Mouse (Mus musculus): ENCODE data around the gene Mfap2.

Mfap2 gene

DNA sequence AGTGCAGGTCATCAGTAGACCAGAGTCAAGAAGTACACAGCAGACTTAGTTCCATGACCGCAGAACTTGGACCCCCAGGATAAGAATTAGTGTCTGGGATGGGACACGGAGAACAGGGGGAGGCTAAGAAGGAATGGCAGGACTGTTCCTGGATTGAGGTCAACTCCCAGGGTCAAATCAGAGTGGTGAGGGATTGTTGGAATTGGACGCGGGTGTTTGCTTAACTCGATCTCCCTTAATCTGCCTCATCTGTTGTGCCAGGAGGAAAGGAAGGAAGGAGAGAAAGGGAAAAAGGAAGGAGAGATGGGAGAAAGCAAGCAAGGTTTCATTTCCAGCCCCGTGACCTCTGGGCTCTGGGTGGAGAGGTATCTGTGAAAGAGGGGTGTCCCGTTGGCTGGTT lies at the start of gene Mfap2:
Mfap2 (plus strand) TSS at position 301 of the 400 bp plus-strand sequence.
- no peak for DNase-seq (ENCODE audit: low spot score)

DNA sequence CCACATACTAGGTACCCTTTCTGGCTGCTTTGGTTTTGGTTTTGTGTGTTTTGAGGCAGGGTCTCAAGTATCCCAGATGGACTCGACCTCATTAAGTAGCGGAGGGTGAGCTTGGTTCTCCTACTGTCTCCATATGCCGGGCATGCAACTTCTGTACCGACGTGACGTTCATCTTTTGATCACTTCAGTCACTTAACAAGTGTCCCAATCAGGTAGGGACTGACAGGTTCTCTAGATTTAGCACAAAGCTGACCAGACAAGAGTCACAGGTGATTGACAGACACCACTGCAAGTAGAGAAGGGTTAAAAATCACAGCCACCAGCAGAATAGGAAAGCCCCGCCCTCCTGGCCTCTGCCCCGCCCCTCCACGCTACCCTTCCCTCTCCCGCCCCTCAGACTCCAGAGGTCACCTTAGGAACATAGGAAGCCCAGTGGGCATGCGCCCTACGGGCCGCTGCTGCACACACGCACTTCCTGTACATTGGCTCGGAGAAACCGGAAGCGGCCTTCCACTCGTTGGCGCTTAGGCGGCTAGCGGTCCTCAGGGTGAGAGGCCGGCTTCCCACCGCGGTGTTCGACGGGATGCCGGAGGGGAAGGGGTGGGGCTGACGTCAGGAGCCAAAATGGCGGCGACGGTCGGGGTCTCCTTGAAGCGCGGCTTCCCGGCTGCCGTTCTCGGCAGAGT lies 49.3 kb upstream of the Mfap2 start, which contains the start of gene Sdhb:
Sdhb (plus strand) TSS at position 423 of the 686 bp plus-strand sequence.
- peak; percentile 95 for DNase-seq (ENCODE audit: low spot score)

- DNase-seq (ENCODE audit: low spot score) = no peak
Observed at GRCm38 (mm10) chr4:140961467-140962206, 48.6 kb upstream of the Mfap2 start.

- DNase-seq (ENCODE audit: low spot score) = no peak
Observed at GRCm38 (mm10) chr4:140962207-140962909, 47.9 kb upstream of the Mfap2 start.

- no peak for DNase-seq (ENCODE audit: low spot score)
Observed at GRCm38 (mm10) chr4:140962950-140963349, 47.3 kb upstream of the Mfap2 start.

- no peak for DNase-seq (ENCODE audit: low spot score)
Observed at GRCm38 (mm10) chr4:140963941-140964597, 46.1 kb upstream of the Mfap2 start.

DNA sequence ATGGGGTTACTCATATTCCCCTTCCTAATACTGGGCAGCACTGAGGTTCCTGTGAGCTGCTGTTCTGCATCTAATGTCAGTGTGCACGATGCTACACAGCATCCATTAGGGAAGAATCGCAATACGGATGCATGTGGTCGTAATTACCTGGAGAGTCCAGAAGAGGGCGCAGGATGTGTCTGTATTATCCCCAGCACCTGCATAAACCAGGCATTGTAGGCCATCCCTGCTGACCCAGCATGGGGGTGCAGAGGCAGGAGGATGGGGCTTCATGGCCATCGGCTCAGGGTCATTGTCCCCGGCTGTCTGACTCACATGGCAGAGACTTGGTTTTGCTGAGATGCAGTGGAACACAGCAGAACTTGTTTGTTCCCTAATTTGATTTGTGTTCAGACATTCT lies 45.6 kb upstream of the Mfap2 start:
- DNase-seq (ENCODE audit: low spot score) = peak; percentile 70

- no peak for DNase-seq (ENCODE audit: low spot score)
Observed at GRCm38 (mm10) chr4:140967386-140968159, 42.6 kb upstream of the Mfap2 start.

DNA sequence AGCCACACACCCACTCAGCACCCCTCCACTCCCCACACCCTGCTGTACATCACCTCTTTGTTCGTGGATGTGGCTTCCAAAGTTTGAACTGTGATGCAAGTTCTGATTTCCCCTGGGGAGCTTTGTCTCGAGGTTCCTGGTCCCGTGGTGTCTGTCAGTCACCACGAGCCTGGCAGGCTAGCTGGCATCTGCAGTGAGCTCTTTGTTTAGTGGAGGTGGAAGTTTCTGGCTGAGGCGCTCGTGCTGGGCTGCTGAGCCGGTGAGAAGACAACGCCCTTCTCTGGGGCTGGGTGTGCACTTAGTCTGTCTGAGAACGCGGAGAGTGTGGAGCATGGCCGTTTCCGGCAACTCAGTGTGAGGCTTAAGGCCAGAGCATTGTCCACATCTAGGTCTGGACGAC lies 38.5 kb upstream of the Mfap2 start:
- no peak for DNase-seq (ENCODE audit: low spot score)

GRCm38 (mm10) chr4:140974408-140974807 lies 35.8 kb upstream of the Mfap2 start:
- DNase-seq (ENCODE audit: low spot score) = no peak

DNA sequence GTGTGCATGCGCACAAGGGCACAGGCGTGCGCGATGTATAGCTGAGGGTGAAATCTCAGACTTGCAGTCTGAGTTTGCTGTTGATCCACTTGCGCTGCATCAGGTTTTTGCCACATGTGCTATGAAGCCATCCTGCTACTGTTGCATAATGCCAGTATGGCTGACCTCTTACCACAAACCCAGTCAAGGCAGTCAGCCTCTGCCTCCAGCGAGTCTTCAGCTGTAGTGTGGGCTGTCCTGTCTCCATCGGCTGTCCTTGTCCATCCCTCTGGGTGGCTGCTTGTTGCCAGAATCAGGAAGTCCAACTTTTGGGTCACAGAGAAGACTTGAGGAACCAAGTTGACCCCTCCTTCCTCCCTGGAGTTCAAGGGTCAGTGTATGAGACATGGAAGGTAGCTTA lies 34.9 kb upstream of the Mfap2 start:
- no peak for DNase-seq (ENCODE audit: low spot score)

- DNase-seq (ENCODE audit: low spot score) = no peak
Observed at GRCm38 (mm10) chr4:140977278-140977677, 32.9 kb upstream of the Mfap2 start.

GRCm38 (mm10) chr4:140977886-140978692 lies 32.1 kb upstream of the Mfap2 start:
- DNase-seq (ENCODE audit: low spot score) = no peak

- no peak for DNase-seq (ENCODE audit: low spot score)
Observed at GRCm38 (mm10) chr4:140981605-140982004, 28.6 kb upstream of the Mfap2 start.

- no peak for DNase-seq (ENCODE audit: low spot score)
Observed at GRCm38 (mm10) chr4:140982808-140983207, 27.4 kb upstream of the Mfap2 start.

GRCm38 (mm10) chr4:140983442-140983841 lies 26.8 kb upstream of the Mfap2 start:
- peak; percentile 63 for DNase-seq (ENCODE audit: low spot score)

- no peak for DNase-seq (ENCODE audit: low spot score)
Observed at GRCm38 (mm10) chr4:140984544-140984943, 25.7 kb upstream of the Mfap2 start.

DNA sequence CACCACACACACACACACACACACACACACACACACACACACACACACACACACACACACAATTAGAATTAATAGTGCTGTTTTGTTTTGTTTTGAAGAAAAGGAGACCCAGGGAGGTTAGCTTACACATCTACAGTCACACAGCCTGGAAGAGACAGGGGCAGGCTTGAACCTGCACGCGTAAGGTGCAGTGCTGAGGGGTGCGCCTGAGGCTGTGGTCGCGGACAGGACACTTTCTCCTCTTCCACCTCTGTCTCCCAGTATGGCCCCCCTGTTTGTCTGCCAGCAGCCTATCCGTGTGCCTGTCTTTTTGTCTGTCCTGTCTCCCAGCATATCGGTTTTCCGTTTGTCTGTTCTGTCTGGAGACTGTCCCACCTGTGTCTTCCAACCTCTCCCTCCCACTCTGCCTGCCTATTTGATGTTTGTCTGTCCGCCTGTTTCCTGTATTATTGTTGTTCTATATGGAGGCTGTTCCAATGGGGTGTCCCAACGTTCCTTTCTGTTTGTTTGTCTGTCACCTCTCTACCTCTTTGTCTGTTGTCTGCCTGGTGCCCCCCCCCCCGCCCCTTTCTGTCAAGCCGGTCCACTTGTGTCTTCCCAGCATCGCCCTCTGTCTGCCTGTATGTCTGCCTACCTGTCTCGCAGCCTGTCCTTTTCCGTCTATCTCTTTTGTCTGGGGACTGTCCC lies 24.1 kb upstream of the Mfap2 start:
- no peak for DNase-seq (ENCODE audit: low spot score)

DNA sequence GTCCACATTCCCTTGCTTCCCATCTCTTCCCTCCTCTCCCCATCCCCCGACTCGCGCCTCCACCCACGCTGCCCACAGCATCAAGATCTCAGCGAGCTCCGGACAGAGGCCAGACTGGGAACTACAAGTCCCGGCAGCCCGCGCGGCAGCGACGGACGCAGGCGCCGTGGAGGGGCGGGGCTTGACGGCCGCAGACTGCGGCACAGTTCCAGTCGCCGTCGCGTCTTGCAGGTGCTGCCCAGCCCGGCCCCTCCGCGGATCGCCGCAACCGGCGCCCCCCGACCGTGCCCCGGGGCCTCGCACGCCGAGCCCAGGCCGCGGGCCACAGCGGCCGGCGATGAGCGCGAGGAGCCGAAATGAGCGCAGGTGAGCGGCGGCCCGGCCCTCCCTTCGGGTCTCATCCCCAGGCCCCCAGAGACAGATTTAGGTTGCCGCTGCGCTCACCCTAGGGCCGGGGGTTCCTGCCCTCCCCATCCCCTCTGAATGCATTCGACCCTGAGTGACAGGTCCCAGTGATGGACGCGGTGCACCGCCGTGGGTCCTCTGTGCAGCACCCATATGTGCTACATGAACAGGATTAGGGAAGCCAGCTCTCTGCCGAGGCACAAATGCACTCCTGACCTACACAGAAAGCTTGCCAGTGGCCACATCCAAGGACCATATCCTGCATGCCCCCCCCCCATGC lies 23.4 kb upstream of the Mfap2 start, which contains the start of gene Atp13a2:
Atp13a2 (plus strand) TSS at position 163 of the 685 bp plus-strand sequence.
- DNase-seq (ENCODE audit: low spot score) = peak; percentile 81

Data from T-cell, adult 2 months (primary cell).